Mouse (Mus musculus) ES-Bruce4 (cell line): ENCODE data around the gene Rasgrf2. TPM values are rescaled to one million over a fixed set of nuclear protein-coding genes. Genes with fewer than 3 reads are reported as not detected.

Experiments used
- H3K27ac ChIP-seq: 2 replicates; pipeline ENCODE4 v1.5.1; 2012; ENCODE audit warnings: low read length, inconsistent platforms; ENCODE audit not compliant: insufficient read depth
- H3K27me3 ChIP-seq: 2 replicates; pipeline ENCODE4 v1.6.1; 2012; ENCODE audit warnings: mild to moderate bottlenecking, low read length, inconsistent platforms; ENCODE audit not compliant: control insufficient read depth, poor library complexity, insufficient read depth, severe bottlenecking
- H3K36me3 ChIP-seq: 2 replicates; pipeline ENCODE4 v1.6.1; 2012; ENCODE audit warnings: inconsistent platforms, mild to moderate bottlenecking, low read length, moderate library complexity; ENCODE audit not compliant: control insufficient read depth, poor library complexity, insufficient read depth, severe bottlenecking
- H3K4me1 ChIP-seq: one replicate; pipeline ENCODE4 v1.8.1; 2011; ENCODE audit warnings: low read length; ENCODE audit not compliant: control insufficient read depth, insufficient read depth
- H3K4me3 ChIP-seq: 2 replicates; pipeline ENCODE4 v1.5.1; 2011; ENCODE audit warnings: low read depth, mild to moderate bottlenecking, low read length
- H3K9ac ChIP-seq: 2 replicates; pipeline ENCODE4 v1.6.1; 2012; ENCODE audit warnings: low read depth, mild to moderate bottlenecking, inconsistent platforms; ENCODE audit not compliant: poor library complexity, severe bottlenecking
- H3K9me3 ChIP-seq: replicated peaks from 2 replicates; pipeline ENCODE4 v1.6.1; 2012; ENCODE audit warnings: mild to moderate bottlenecking, low read length, inconsistent platforms; ENCODE audit not compliant: control insufficient read depth, poor library complexity, insufficient read depth, severe bottlenecking
- CTCF ChIP-seq: IDR thresholded peaks from one replicate; pipeline ENCODE4 v1.8.1; 2011; ENCODE audit warnings: low read depth, low read length
- EP300 ChIP-seq: IDR thresholded peaks from 2 replicates; pipeline ENCODE4 v1.6.1; 2011; ENCODE audit warnings: low read depth, low read length; ENCODE audit not compliant: insufficient read depth
- POLR2A ChIP-seq: IDR thresholded peaks from one replicate; pipeline ENCODE4 v1.8.1; 2011; ENCODE audit warnings: low read length; ENCODE audit not compliant: insufficient read depth
- polyA plus RNA-seq: library from polyadenylated mRNA; stranded (reverse); fragments of >200 nt; gene quantifications from 2 replicates; pipeline ENCODE4 v1.2.4, GENCODE M21; 2011; ENCODE audit warnings: low read depth; ENCODE audit not compliant: missing spikeins, insufficient read depth, insufficient read length

Gene Rasgrf2
- polyA plus RNA-seq, 1 experiment = not detected

DNA sequence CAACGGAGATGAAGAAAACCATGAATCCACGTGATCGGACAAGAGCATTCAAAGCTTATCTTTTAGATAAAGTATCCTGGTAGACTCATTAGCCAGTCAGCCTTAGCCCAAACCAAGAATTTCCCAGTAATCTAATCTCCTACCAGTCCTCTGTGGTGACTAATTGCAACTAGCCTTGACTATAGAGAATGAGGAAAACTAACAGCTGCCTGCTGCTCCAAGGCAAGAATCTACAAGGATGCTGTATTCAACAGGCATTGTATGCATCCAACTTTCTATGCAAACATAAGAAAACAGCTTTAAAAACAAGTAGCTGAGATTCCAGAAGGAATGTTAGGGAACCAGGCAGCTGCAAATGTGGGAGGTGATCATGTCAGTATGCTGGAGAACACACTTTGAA is 149.4 kb downstream of the Rasgrf2 start:
- no peaks in the 10 kb centered on the region for H3K9me3 ChIP-seq
- H3K36me3 ChIP-seq = no peaks in the 10 kb centered on the region
- no peak overlapping the region for H3K9ac ChIP-seq
- H3K27ac ChIP-seq = no peak overlapping the region
- no peak for TF ChIP-seq POLR2A
- no peak for TF ChIP-seq EP300
- no peak for TF ChIP-seq CTCF
- no peak overlapping the region for H3K4me3 ChIP-seq
- no peaks in the 10 kb centered on the region for H3K4me1 ChIP-seq
- no peaks in the 10 kb centered on the region for H3K27me3 ChIP-seq

GRCm38 (mm10) chr13:91981414-91981813 is 150.0 kb downstream of the Rasgrf2 start:
- Histone ChIP-seq H3K9ac (no peak overlapping the region), H3K36me3 (no peaks in the 10 kb centered on the region), H3K9me3 (no peaks in the 10 kb centered on the region), H3K4me1 (no peaks in the 10 kb centered on the region), H3K4me3 (no peak overlapping the region), H3K27me3 (no peaks in the 10 kb centered on the region), H3K27ac (no peak overlapping the region)
- TF ChIP-seq POLR2A = no peak
- no peak for TF ChIP-seq EP300
- TF ChIP-seq CTCF = no peak

DNA sequence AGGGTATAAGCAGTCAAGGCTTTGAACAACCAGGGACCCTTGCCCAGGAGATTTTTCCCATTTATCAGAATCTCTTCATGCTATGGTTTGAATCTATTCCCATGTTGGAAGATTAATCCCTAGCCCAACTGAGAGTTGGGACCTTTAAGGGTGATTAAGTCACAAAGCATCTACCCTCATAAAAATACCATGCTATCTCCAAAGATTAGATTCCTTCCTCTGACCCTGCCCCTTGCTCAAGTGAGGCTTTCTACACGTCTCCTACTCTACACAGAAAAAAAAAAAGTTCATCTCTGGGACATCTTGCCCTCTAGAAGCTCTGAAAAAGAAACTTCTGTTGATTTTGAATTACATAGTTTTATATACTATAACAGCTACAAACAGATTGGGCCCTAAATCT is 154.5 kb downstream of the Rasgrf2 start:
- no peak overlapping the region for H3K27ac ChIP-seq
- no peak for TF ChIP-seq EP300
- TF ChIP-seq CTCF = no peak
- TF ChIP-seq POLR2A = no peak
- no peaks in the 10 kb centered on the region for H3K9me3 ChIP-seq
- H3K9ac ChIP-seq = no peak overlapping the region
- no peak overlapping the region for H3K4me3 ChIP-seq
- no peaks in the 10 kb centered on the region for H3K27me3 ChIP-seq
- no peaks in the 10 kb centered on the region for H3K4me1 ChIP-seq
- no peaks in the 10 kb centered on the region for H3K36me3 ChIP-seq

GRCm38 (mm10) chr13:91976541-91976940 is 154.9 kb downstream of the Rasgrf2 start:
- Histone ChIP-seq H3K27ac (no peak overlapping the region), H3K4me1 (no peaks in the 10 kb centered on the region), H3K9me3 (no peaks in the 10 kb centered on the region), H3K36me3 (no peaks in the 10 kb centered on the region), H3K27me3 (no peaks in the 10 kb centered on the region), H3K4me3 (no peak overlapping the region), H3K9ac (no peak overlapping the region)
- no peak for TF ChIP-seq CTCF
- no peak for TF ChIP-seq POLR2A
- TF ChIP-seq EP300 = no peak

DNA sequence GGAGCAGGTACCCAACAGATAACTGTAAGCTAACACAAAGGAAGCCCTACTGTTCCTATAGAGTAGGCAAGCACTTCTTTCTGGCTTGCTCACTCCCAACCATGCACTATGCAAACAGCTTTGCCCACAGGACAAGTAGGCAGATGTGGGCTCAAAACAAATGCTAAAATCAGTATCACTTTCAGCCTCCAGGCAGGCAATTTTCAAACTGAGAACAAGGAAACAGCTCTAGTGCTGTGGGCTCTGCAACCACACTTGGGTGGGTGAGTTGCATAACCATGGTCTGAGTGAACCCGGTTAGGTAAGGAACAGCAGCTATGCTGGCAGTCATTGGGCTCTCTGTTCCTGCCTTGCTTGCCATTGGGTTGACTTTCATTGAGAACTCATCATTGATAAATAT is 157.3 kb downstream of the Rasgrf2 start:
- Histone ChIP-seq H3K9me3 (no peaks in the 10 kb centered on the region), H3K4me1 (no peaks in the 10 kb centered on the region), H3K9ac (no peak overlapping the region), H3K36me3 (no peaks in the 10 kb centered on the region), H3K4me3 (no peak overlapping the region), H3K27me3 (no peaks in the 10 kb centered on the region), H3K27ac (no peak overlapping the region)
- TF ChIP-seq CTCF (no peak), POLR2A (no peak)

- no peak for TF ChIP-seq POLR2A
- no peak for TF ChIP-seq CTCF
- no peak for TF ChIP-seq EP300
- no peaks in the 10 kb centered on the region for H3K27me3 ChIP-seq
- no peak overlapping the region for H3K4me3 ChIP-seq
- H3K9me3 ChIP-seq = no peaks in the 10 kb centered on the region
- no peak overlapping the region for H3K9ac ChIP-seq
- no peaks in the 10 kb centered on the region for H3K36me3 ChIP-seq
- no peaks in the 10 kb centered on the region for H3K4me1 ChIP-seq
- H3K27ac ChIP-seq = no peak overlapping the region
Measured at GRCm38 (mm10) chr13:91971246-91971645, 160.2 kb downstream of the Rasgrf2 start.
